Comparison of ENCODE assay signal across 8 mouse cellular contexts in the genomic region with DNA sequence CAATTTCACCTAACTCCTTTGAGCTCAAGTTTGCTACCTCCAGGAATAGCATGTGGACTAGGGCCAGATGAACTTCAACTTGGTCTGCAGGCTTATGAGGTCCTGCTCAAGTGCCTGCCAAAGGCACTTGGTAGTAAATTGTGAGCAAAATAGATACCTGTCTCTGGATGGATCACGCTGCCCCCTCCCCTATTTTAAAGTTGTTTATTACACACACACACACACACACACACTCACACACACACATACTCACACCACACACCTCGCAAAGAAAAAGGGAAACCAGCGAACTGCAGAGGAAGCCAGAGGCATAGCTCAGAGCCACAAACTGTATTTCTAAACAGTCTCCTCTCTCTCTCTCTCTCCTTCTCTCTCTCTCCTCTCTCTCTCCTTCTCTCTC. TPM values are rescaled to one million over a fixed set of nuclear protein-coding genes. Genes with fewer than 3 reads are reported as not detected.
A peak's percentile ranks its signal among the peaks of the same experiment; 100 is the strongest.
DNase-seq lines count a peak whose midpoint lies in the region; ATAC-seq and TF ChIP-seq lines count a peak whose summit lies in the region.
"Had no signal": no experiment of that assay in that cellular context is flagged by ENCODE, and none has a peak within 500 bp of the region (broad histone marks: within the 10 kb centered on the region; RNA-seq: fewer than 3 reads in every experiment).

No protein-coding gene starts in this region.

- H3K27ac ChIP-seq in testis, adult 2 months (ENCODE audit: control insufficient read depth, insufficient read depth, low read depth, low read length) = peak overlapping the region; percentile 36; the same call in 1 of the 2 replicates
- no peak overlapping the region for H3K27ac ChIP-seq in forebrain, embryonic 10.5 days
- no peak overlapping the region for H3K27ac ChIP-seq in intestine, embryonic 14.5 days (ENCODE audit: low read depth)
- no peak overlapping the region for H3K27ac ChIP-seq in midbrain, embryonic 15.5 days

- no peak overlapping the region; the same call in 1 of the 2 replicates for H3K4me3 ChIP-seq in testis, adult 2 months (ENCODE audit: control insufficient read depth, low read depth, low read length)
- peak overlapping the region; percentile 80 for H3K4me3 ChIP-seq in forebrain, embryonic 10.5 days
- peak overlapping the region; percentile 79; the same call in 1 of the 2 replicates for H3K4me3 ChIP-seq in intestine, embryonic 14.5 days (ENCODE audit: low read depth, low read length)
- peak overlapping the region; percentile 53 for H3K4me3 ChIP-seq in midbrain, embryonic 15.5 days

- ATAC-seq in intestine, embryonic 14.5 days (replicated peaks; ENCODE audit: low FRiP score, low TSS enrichment, low read depth) = no peak
- ATAC-seq in midbrain, embryonic 15.5 days (replicated peaks) = no peak
- ATAC-seq in monocyte, adult 5-6 weeks (replicated peaks; ENCODE audit: insufficient number of reproducible peaks, low FRiP score, low TSS enrichment, poor library complexity, severe bottlenecking) = no peak

- peaks cover 8% of the 10 kb centered on the region for H3K27me3 ChIP-seq in testis, adult 2 months (ENCODE audit: control insufficient read depth, insufficient read depth, low read length)
- peaks cover 71% of the 10 kb centered on the region for H3K27me3 ChIP-seq in forebrain, embryonic 10.5 days (ENCODE audit: poor library complexity, severe bottlenecking)
- peaks cover 12% of the 10 kb centered on the region for H3K27me3 ChIP-seq in intestine, embryonic 14.5 days (replicated peaks; ENCODE audit: control insufficient read depth, insufficient read depth, low read length)
- peaks cover 39% of the 10 kb centered on the region for H3K27me3 ChIP-seq in midbrain, embryonic 15.5 days (replicated peaks)

- no peak for TF ChIP-seq CTCF in testis, adult 2 months (IDR thresholded peaks at IDR 0.05; ENCODE audit: control insufficient read depth, insufficient read depth, insufficient replicate concordance, low read depth, low read length)

- no peaks in the 10 kb centered on the region for H3K36me3 ChIP-seq in testis, adult 2 months (ENCODE audit: control insufficient read depth, insufficient read depth, low read length)
- H3K36me3 ChIP-seq in forebrain, embryonic 10.5 days (replicated peaks) = no peaks in the 10 kb centered on the region
- H3K36me3 ChIP-seq in intestine, embryonic 14.5 days (ENCODE audit: control insufficient read depth, insufficient read depth, low read length) = no peaks in the 10 kb centered on the region
- no peaks in the 10 kb centered on the region for H3K36me3 ChIP-seq in midbrain, embryonic 15.5 days (replicated peaks)

- no peaks in the 10 kb centered on the region for H3K9me3 ChIP-seq in forebrain, embryonic 10.5 days
- no peaks in the 10 kb centered on the region for H3K9me3 ChIP-seq in intestine, embryonic 14.5 days (ENCODE audit: control insufficient read depth, low read length)
- H3K9me3 ChIP-seq in midbrain, embryonic 15.5 days = no peaks in the 10 kb centered on the region

- no peak for TF ChIP-seq POLR2A in testis, adult 2 months (IDR thresholded peaks at IDR 0.05; ENCODE audit: control insufficient read depth, low read depth, low read length)

- peaks cover 20% of the 10 kb centered on the region for H3K4me1 ChIP-seq in testis, adult 2 months (ENCODE audit: control insufficient read depth, insufficient read depth, low read length)
- H3K4me1 ChIP-seq in forebrain, embryonic 10.5 days = peaks cover 75% of the 10 kb centered on the region
- peaks cover 33% of the 10 kb centered on the region for H3K4me1 ChIP-seq in intestine, embryonic 14.5 days (replicated peaks; ENCODE audit: control insufficient read depth, insufficient read depth, low read length)
- peaks cover 51% of the 10 kb centered on the region for H3K4me1 ChIP-seq in midbrain, embryonic 15.5 days

- 5% methylated on average over 2 of the region's 3 CpGs for WGBS in forebrain, embryonic 10.5 days
- WGBS in intestine, embryonic 14.5 days = 10% methylated on average over 3 of the region's 3 CpGs
- WGBS in midbrain, embryonic 15.5 days = 4% methylated on average over 3 of the region's 3 CpGs

- H3K4me2 ChIP-seq in intestine, embryonic 14.5 days (ENCODE audit: low read length) = peak overlapping the region; percentile 95
- H3K4me2 ChIP-seq in midbrain, embryonic 15.5 days = peak overlapping the region; percentile 92; the same call in 1 of the 2 replicates

- no peak for DNase-seq in testis, postnatal 10 days (ENCODE audit: low spot score)
- DNase-seq in forebrain, embryonic 10.5 days (ENCODE audit: extremely low spot score, low spot score) = no peak
- no peak for DNase-seq in intestine, embryonic 14.5 days (ENCODE audit: low spot score)
- DNase-seq in adrenal gland, postnatal 4 days (ENCODE audit: low spot score in 2 of 2) = no peak

- H3K9ac ChIP-seq in intestine, embryonic 14.5 days (ENCODE audit: low read length) = no peak overlapping the region
- H3K9ac ChIP-seq in midbrain, embryonic 15.5 days = no peak overlapping the region

RNA-seq across cellular contexts. Expression of a gene that starts 2.1 kb away (rescaled TPM):
- not detected in 2 replicates for polyA plus RNA-seq in testis, adult 2 months (2012; rRNA removed)
- polyA plus RNA-seq in forebrain, embryonic 10.5 days (2016; fragmentation: Nextera tagmentation; extraction: Ambion mirVana) = not detected in 2 replicates
- not detected in 2 replicates for polyA plus RNA-seq in intestine, embryonic 14.5 days (2014; fragmentation: Nextera tagmentation; extraction: Ambion mirVana)
- polyA plus RNA-seq in midbrain, embryonic 15.5 days (2015; fragmentation: Nextera tagmentation; extraction: Ambion mirVana) = not detected in 2 replicates
- total RNA-seq in monocyte, adult 5-6 weeks (2017) = not detected in 3 replicates
- total RNA-seq in adrenal gland, postnatal 4 days (2021) = not detected
- total RNA-seq: common myeloid progenitor, adult 5-6 weeks had no signal

RNA-seq across cellular contexts. Expression of a gene that starts 2.5 kb away (rescaled TPM):
- 2.2 and 2.4 TPM in 2 replicates for polyA plus RNA-seq in testis, adult 2 months (2012; rRNA removed)
- 0.14 and 0.25 TPM in 2 replicates for polyA plus RNA-seq in forebrain, embryonic 10.5 days (2016; fragmentation: Nextera tagmentation; extraction: Ambion mirVana)
- 0.49 and 0.95 TPM in 2 replicates for polyA plus RNA-seq in intestine, embryonic 14.5 days (2014; fragmentation: Nextera tagmentation; extraction: Ambion mirVana)
- 0.47 and 0.57 TPM in 2 replicates for polyA plus RNA-seq in midbrain, embryonic 15.5 days (2015; fragmentation: Nextera tagmentation; extraction: Ambion mirVana)
- total RNA-seq in monocyte, adult 5-6 weeks (2017) = 74.7 to 91.8 TPM (median 83.1 TPM) in 3 replicates
- total RNA-seq in adrenal gland, postnatal 4 days (2021) = 10 to 100 TPM; 30.2 to 31.3 TPM

RNA-seq across cellular contexts. Expression of a gene that starts 54.0 kb away (rescaled TPM):
- polyA plus RNA-seq in testis, adult 2 months (2012; rRNA removed) = 0.20 and 0.66 TPM in 2 replicates
- not detected in 2 replicates for polyA plus RNA-seq in forebrain, embryonic 10.5 days (2016; fragmentation: Nextera tagmentation; extraction: Ambion mirVana)
- not detected in 2 replicates for polyA plus RNA-seq in intestine, embryonic 14.5 days (2014; fragmentation: Nextera tagmentation; extraction: Ambion mirVana)
- polyA plus RNA-seq in midbrain, embryonic 15.5 days (2015; fragmentation: Nextera tagmentation; extraction: Ambion mirVana) = 0.11 and 0.22 TPM in 2 replicates
- total RNA-seq in monocyte, adult 5-6 weeks (2017) = not detected in 3 replicates
- total RNA-seq in adrenal gland, postnatal 4 days (2021) = not detected
- total RNA-seq: common myeloid progenitor, adult 5-6 weeks had no signal
